Mouse (Mus musculus): ENCODE data around the gene Tcp11l1.

Gene Tcp11l1

GRCm38 (mm10) chr2:104727369-104727768 is 15.4 kb upstream of the Tcp11l1 start:
- CTCF ChIA-PET = interaction anchor here in 1 of 4 experiments (1.2 kb wide), 1 partner anchor 42 kb away, joined by 4 read pairs; no protein-coding TSS in a partner anchor

DNA sequence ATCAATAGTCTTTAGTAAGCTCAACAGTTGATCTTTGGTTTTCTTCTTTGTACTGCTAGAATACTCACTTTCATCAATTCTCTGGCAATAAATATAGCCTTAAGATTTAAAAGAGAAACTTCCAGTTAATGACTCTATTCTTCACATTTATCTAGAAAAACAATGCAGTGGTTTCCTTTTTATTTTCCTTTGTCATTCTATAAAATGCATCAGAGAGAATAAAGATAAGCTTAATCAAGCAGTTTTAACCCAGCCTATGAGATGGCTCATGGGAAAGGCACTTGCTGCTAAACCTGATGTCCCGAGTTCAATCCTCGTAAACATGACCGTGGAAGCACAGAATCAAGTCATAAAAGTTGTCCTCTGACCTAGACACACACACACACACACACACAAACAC is 10.1 kb upstream of the Tcp11l1 start:
- POLR2A ChIA-PET = interaction anchor here in 3 of 4 experiments (1.0 to 1.3 kb wide), 3 partner anchors 14 to 44 kb away, joined by 3 read pairs; partner anchors contain the start of gene Depdc7 (in 1 of the 3)

More at GRCm38 (mm10) chr2:104727369-104727768, 15.4 kb upstream of the Tcp11l1 start:
- POLR2A ChIA-PET = interaction anchor here in 2 of 4 experiments (1.1 to 4.6 kb wide), 7 partner anchors 8 to 16 kb away, joined by 3 to 22 read pairs (median 3); partner anchors contain the start of genes Tcp11l1 (in 2 of the 2), Depdc7 (in 1 of the 2) and Pin1rt1 (in 1 of the 2)

GRCm38 (mm10) chr2:104717827-104718226 is 5.9 kb upstream of the Tcp11l1 start:
- CTCF ChIA-PET = no interaction called here
- POLR2A ChIA-PET = interaction anchor here in 2 of 4 experiments (1.6 to 1.7 kb wide), 2 partner anchors 10 to 24 kb away, joined by 3 to 6 read pairs; no protein-coding TSS in a partner anchor

More for the DNA sequence above, 10.1 kb upstream of the Tcp11l1 start:
- CTCF ChIA-PET = interaction anchor here in 1 of 4 experiments (1.3 to 1.5 kb wide), 2 partner anchors 37 kb away, joined by 3 read pairs; no protein-coding TSS in a partner anchor

DNA sequence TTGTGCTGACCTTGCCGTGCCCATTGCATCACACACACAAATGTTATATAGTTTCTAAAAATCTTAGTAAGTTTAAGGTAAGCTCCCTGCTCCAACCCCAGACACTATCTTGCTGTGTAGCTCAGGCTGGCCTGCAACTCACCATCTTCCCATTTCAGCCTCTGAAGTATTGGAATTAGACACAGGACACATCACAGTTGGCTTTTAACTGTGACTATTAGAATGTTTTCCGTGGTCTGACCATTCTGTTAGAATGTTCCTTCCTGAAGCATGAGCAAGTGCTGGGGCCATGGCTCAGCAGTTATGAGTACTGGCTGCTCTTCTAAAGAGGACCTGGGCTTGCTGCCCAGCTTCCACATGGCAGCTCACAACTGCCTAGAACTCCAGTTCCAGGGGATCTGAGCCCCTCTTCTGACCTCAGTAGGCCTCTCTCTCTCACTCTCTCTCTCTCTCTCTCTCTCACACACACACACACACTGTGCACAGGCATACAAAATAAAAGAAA is 5.3 kb upstream of the Tcp11l1 start:
- ChIA-PET POLR2A (interaction anchor here in 2 of 4 experiments (0.9 to 1.6 kb wide), 5 partner anchors 11 to 127 kb away, joined by 3 read pairs; partner anchors contain the start of gene Cstf3 (in 1 of the 2)), CTCF (interaction anchor here in 1 of 4 experiments (1.3 kb wide), 1 partner anchor 32 kb away, joined by 3 read pairs; no protein-coding TSS in a partner anchor)

- CTCF ChIA-PET = interaction anchor here in 2 of 4 experiments (0.5 to 1.3 kb wide), 2 partner anchors 10 to 31 kb away, joined by 3 to 5 read pairs; no protein-coding TSS in a partner anchor
- POLR2A ChIA-PET = interaction anchor here in 2 of 4 experiments (0.7 to 1.6 kb wide), 7 partner anchors 9 to 26 kb away, joined by 3 to 5 read pairs (median 3); no protein-coding TSS in a partner anchor
These were observed 4.3 kb upstream of the Tcp11l1 start, which contains the start of gene Pin1rt1 for GRCm38 (mm10) chr2:104716279-104716678. TSS of gene Pin1rt1 (minus strand) at chr2:104716379.

DNA sequence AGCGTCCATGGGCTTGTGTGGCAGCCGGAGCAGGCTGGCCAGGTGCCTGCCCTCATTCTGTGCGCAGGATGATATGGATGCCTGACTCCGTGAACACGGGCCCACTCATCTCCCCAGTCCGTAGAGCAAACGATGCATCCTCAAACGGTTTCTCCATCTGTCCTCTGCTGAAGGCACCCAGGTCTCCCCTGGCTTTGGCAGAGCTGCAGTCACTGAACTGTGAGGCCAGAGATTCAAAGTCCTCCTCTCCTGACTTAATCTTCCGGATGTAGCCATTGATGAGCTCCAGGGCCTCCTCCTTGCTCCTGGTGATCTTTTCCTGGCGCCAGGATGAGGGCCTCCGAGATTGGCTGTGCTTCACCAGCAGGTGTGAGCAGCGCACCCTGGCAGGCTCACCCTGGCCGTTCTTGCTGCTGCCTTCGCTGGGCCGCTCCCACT is 2.3 kb upstream of the Tcp11l1 start:
- POLR2A ChIA-PET = interaction anchor here in 2 of 4 experiments (0.5 to 2.1 kb wide), 11 partner anchors 9 to 726 kb away, joined by 3 to 15 read pairs (median 3); partner anchors contain the start of gene Depdc7 (in 2 of the 2)
- CTCF ChIA-PET = interaction anchor here in 2 of 4 experiments (0.9 to 1.0 kb wide), 2 partner anchors 29 kb away, joined by 5 to 7 read pairs; no protein-coding TSS in a partner anchor

- ChIA-PET POLR2A (interaction anchor here (0.7 to 5.2 kb wide), 36 partner anchors 10 to 153 kb away, joined by 3 to 41 read pairs (median 3); partner anchors contain the start of genes Cstf3 (in 3 of the 4), Depdc7 (in 3 of the 4) and Prrg4 (in 2 of the 4)), CTCF (interaction anchor here (0.7 to 2.0 kb wide), 8 partner anchors 23 to 268 kb away, joined by 3 to 10 read pairs (median 3); no protein-coding TSS in a partner anchor)
These were observed 479 bp upstream of the Tcp11l1 start for GRCm38 (mm10) chr2:104712486-104712809.

DNA sequence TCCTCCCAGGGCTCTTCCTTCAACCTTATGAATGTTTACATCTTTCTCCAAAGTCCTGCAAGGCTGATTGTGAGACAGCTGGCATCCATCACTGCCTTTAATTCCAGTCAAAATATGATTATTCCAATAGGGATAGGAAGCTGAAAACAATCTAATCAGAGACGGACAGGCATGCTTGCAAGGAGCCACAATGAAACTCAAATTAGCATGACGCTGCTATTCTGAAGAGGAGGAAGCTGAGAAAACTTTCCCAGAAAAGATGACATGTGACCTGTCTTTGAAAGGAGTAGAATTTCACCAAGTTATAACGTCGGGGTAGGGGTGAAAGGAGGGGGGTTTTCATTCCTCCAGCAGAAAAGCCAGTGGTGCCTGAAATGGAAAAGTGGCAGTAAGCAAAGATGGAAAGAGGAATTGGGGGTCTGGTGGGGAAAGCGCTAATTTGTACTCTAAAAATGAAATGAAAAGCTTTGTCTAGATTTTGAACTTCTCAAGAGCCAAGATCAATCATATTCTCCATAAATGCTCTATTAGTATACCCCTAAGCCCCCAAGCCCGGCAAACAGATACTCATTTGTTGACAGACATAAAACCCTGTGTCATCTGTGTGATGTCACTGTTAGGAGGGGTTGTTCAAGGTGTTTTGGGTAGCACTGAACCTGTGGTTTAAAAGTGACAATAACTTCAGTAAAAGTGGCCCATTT is 1.1 kb downstream of the Tcp11l1 start:
- ChIA-PET POLR2A (interaction anchor here in 3 of 4 experiments (0.6 to 5.2 kb wide), 16 partner anchors 10 to 306 kb away, joined by 3 to 41 read pairs (median 4); partner anchors contain the start of genes Cstf3 (in 1 of the 3) and Depdc7 (in 1 of the 3)), CTCF (interaction anchor here (0.6 to 2.0 kb wide), 6 partner anchors 25 to 324 kb away, joined by 4 to 10 read pairs (median 5); no protein-coding TSS in a partner anchor)

DNA sequence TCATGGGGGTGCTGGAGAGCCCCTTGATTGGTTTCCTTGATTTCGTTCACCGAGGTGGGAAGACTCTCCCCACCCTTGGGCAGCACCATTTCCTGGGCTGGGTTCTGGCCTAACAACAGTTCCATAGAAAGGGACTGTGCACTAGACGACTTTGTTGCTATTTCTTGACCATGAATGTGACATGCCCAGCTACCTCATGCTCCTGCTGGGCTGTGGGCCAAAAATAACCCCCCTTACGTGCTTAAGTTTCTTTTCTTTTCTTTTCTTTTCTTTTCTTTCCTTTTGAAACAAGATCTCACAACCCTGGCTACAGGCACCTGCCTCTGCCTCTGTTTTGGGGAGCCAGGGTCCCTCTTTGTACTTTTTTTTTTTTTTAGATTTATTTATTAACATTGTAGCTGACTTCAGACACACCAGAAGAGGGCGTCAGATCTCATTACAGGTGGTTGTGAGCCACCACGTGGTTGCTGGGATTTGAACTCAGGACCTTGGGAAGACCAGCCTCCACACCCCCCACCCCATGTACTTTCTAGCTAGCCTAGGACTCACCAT is 2.1 kb downstream of the Tcp11l1 start:
- CTCF ChIA-PET = interaction anchor here (0.6 to 1.9 kb wide), 7 partner anchors 13 to 625 kb away, joined by 3 to 9 read pairs (median 4); no protein-coding TSS in a partner anchor

DNA sequence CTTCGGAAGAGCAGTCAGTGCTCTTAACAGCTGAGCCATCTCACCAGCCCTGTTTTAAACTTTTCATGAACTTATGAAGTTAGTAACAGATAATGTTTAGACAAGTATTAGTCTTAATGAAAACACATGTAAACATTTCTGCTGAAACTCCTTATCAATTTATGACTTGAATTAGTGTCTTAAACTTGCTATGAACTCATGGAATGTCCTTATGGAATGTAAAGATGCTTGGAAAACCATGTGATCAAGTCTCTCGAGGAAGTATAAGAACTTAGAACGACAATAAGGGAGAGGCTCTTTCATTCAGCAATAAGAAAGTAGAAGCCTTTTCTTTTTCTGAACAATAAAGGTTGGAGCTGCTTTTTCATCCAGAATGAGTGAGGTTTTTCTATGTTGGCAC is 7.6 kb downstream of the Tcp11l1 start:
- CTCF ChIA-PET = interaction anchor here in 2 of 4 experiments (0.6 to 1.9 kb wide), 2 partner anchors 19 to 49 kb away, joined by 4 to 5 read pairs; no protein-coding TSS in a partner anchor
- POLR2A ChIA-PET = no interaction called here

More for the DNA sequence above, 2.1 kb downstream of the Tcp11l1 start:
- POLR2A ChIA-PET = interaction anchor here in 3 of 4 experiments (0.7 to 5.2 kb wide), 6 partner anchors 10 to 41 kb away, joined by 3 to 41 read pairs (median 4); partner anchors contain the start of gene Depdc7 (in 1 of the 3)

DNA sequence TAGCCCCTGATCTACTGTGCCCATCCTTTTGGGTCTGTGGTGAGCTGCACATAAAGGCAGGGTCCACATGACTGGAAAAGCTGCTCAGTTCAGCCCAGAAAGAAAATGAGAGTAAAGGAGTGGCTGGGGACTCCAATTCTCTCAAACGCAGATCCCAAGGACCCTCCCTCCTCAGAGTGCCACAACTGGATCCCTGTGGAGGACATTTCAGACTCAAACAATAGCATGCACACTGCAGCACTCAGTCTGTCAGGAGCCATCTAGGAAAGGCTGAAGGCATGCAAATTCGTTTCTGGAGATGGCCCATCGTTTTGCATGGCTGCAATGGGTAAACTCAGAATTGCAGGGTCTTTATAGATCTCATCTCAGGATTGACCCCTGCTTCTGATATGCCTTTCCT is 8.8 kb downstream of the Tcp11l1 start:
- POLR2A ChIA-PET = interaction anchor here in 2 of 4 experiments (0.6 to 7.3 kb wide), 12 partner anchors 7 to 30 kb away, joined by 3 to 41 read pairs (median 3); partner anchors contain the start of gene Tcp11l1 (in 1 of the 2)
- CTCF ChIA-PET = interaction anchor here in 1 of 4 experiments (1.1 kb wide), 1 partner anchor 18 kb away, joined by 3 read pairs; no protein-coding TSS in a partner anchor

DNA sequence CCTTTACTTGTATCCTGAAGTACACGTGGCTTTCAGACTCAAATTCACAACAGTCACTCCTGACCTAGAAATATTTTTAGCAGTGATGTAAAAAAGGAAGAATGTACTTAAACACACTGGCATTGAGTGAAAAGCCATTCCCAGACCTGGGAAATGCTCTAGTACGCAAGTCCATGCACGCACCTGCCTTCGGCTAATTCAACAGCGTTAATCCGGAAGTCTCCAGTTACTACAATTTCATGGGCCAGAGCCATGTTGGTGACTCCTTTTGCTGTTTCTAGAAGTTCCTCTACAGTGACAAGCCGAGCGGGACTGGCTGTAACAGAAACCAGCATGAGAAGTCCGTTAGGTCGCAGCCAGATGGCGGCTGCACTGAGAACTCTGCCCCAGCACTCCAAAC is 12.3 kb downstream of the Tcp11l1 start:
- CTCF ChIA-PET = interaction anchor here in 2 of 4 experiments (1.2 to 1.7 kb wide), 1 partner anchor 14 kb away, joined by 4 to 10 read pairs; no protein-coding TSS in a partner anchor
- POLR2A ChIA-PET = interaction anchor here in 3 of 4 experiments (0.7 to 7.3 kb wide), 7 partner anchors 8 to 111 kb away, joined by 3 to 41 read pairs (median 3); partner anchors contain the start of genes Tcp11l1 (in 2 of the 3), Depdc7 (in 1 of the 3) and Pin1rt1 (in 1 of the 3)

DNA sequence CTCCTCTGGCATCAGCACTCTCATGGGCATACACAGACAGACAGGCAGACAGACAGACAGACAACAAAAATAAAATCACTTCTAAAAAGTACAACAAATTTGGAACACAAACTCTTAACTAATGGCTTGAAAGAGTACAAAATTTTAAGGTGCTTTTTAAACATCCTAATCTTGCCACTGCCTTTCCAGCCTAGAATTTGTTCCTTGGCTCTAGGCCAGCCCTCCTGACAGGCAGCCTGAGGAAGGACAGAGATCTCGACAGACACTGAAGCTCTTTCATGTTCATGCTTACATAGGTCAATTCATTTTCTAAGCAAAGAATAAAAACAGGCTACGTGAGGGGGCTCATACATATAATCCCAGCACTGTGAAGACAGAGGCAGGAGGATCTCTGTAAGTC is 19.4 kb downstream of the Tcp11l1 start:
- ChIA-PET CTCF (no interaction called here), POLR2A (interaction anchor here in 2 of 4 experiments (0.6 to 1.6 kb wide), 4 partner anchors 10 to 63 kb away, joined by 3 to 4 read pairs (median 3); no protein-coding TSS in a partner anchor)

GRCm38 (mm10) chr2:104690720-104691119 is 21.2 kb downstream of the Tcp11l1 start:
- ChIA-PET CTCF (interaction anchor here in 1 of 4 experiments (0.9 kb wide), 1 partner anchor 14 kb away, joined by 3 read pairs; no protein-coding TSS in a partner anchor), POLR2A (interaction anchor here in 2 of 4 experiments (1.1 to 1.9 kb wide), 4 partner anchors 12 to 52 kb away, joined by 3 to 7 read pairs (median 3); partner anchors contain the start of genes Depdc7 (in 1 of the 2) and Pin1rt1 (in 1 of the 2))

DNA sequence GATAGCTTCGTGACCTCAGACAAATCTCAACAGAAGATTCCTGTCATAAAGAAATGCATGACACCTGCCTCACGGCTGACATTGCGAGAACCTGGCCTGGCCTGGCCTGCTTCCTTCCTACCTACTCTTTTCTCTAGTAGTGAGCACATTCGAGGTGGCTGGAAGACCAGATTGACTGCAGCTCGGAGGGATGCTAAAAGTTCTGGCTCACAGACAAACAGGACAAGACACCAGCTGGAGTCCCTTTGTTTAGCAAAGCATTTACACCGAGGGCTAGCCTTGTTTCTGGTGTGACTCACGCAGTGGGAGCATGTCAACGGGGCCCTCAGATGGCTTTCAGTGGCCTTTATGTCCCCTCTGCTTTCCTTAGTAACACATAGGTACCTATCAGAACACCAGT is 23.2 kb downstream of the Tcp11l1 start:
- CTCF ChIA-PET = interaction anchor here in 2 of 4 experiments (1.1 kb wide), 2 partner anchors 65 to 89 kb away, joined by 3 to 5 read pairs; no protein-coding TSS in a partner anchor
- POLR2A ChIA-PET = interaction anchor here in 2 of 4 experiments (0.5 to 1.9 kb wide), 9 partner anchors 8 to 942 kb away, joined by 3 to 7 read pairs (median 4); partner anchors contain the start of gene Depdc7 (in 2 of the 2)

- ChIA-PET POLR2A (interaction anchor here in 2 of 4 experiments (0.8 to 1.8 kb wide), 2 partner anchors 54 to 65 kb away, joined by 3 to 6 read pairs; partner anchors contain the start of gene Depdc7 (in 1 of the 2)), CTCF (interaction anchor here in 1 of 4 experiments (1.1 kb wide), 1 partner anchor 65 kb away, joined by 3 read pairs; no protein-coding TSS in a partner anchor)
These were observed 23.6 kb downstream of the Tcp11l1 start for GRCm38 (mm10) chr2:104688321-104688720.

DNA sequence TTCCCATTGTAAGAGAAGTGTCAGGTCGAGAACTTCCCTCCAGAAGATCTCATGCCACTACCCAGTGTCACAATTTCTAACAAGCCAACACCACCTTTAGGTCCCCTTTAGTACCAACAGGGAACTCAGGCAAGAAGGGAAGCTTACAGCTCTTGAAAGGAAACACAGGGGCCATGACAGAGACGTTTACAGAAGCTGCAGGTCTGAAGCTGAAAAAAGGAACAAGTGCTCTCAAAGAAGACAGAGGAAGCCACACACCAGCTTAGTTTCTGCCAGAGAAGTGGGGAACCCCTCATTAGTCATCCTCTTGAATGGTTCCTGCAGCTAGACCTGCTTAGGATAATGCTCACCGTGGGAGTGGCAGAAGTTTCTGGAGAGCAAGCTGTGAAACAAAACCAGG is 24.7 kb downstream of the Tcp11l1 start:
- CTCF ChIA-PET = no interaction called here
- POLR2A ChIA-PET = interaction anchor here in 1 of 4 experiments (0.6 to 2.0 kb wide), 2 partner anchors 20 to 45 kb away, joined by 3 to 4 read pairs; no protein-coding TSS in a partner anchor

All from embryonic stem cell, embryonic (primary cell).